Mouse (Mus musculus): Measurements from ENCODE around the gene Gtf2h5.

Gtf2h5 gene

DNA sequence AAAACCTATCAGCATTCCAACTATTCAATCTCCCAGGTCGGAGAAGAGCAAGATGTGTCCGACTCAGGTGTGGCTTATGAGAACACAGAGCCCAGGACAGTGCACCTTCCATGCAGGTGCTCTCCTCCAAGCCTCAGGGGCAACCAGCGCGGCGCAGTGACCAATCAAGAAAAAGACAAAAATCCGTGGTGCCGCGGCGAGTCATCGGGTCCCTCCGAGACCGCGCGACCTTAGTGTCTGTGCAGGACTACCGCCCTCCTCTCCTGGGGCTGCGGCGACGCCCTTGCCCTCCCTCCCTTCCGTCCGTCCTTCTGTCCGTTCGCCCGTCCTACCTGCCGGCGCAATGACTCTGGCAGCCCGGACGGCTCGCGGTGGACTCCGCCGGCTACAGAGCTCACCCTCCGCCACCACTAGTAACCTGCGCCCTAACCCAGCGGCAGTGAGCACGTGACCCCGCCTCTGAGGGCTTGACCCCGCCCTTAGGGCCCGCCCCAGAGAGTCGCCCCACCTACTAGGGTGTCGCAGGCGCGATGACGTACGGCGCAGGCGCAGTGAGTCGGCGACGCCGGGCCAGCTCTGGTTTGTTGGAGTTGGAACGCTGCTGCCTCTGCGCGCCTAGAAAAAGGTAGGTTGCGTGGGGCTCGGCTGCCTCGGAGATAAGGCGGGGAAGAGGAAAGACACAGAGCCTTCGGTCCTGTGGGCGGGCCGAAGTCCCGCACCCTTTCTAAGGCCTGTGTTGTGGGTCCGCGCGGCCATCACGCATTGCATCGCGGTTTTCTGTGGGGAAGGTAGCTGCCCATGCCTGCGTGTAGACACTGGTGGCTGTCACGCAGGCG, at the start of gene Gtf2h5, which contains the start of gene Serac1:
Gene Gtf2h5, plus strand, starts transcription at position 500 of the 836 bp plus-strand sequence.
Gene Serac1, minus strand, starts transcription at position 455 of the 836 bp plus-strand sequence.
- peak; percentile 99 for DNase-seq

- no peak for DNase-seq
Observed at GRCm38 (mm10) chr17:6035661-6036060, 43.9 kb upstream of the Gtf2h5 start.

GRCm38 (mm10) chr17:6036458-6036857, 43.1 kb upstream of the Gtf2h5 start:
- DNase-seq: no peak

DNA sequence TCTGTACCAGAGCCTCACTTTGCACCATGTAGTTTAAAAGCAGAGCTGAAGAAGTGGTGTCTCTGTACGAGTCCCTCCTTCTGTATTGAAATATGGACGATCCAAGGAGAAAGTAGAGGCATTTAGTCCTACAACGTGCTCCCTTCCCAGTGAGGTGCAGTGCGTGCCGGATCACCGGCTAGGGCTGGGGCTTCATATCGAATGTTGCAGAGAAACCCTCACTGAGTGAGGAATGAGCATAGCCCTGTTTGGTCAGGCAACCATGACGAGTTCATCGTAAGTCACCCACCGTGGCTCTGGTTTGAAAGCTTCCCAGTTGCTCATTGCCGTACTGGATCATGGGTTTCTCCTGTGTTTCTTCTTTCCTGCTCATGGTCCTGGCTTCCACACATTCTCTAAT, 42.7 kb upstream of the Gtf2h5 start:
- no peak for DNase-seq

DNA sequence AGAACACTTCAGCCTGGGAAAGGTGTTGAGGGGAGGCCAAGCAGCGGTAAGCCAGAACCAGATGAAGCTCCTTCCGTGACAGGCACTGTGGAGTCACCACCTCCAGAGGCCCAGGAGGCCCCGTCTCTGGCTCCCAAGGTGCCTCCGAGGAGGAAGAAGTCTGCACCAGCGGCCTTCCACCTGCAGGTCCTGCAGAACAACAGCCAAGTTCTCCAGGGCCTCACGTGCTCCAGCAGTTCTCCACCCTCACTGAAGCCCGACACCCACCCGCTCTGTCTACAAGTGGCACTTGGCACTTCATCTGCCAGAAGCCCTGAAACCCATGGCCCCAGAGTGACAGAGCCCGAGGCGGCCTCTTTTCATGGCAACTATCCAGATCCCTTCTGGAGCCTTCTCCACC, 42.1 kb upstream of the Gtf2h5 start:
- DNase-seq: no peak

- no peak for DNase-seq
Observed at GRCm38 (mm10) chr17:6052801-6053200, 26.8 kb upstream of the Gtf2h5 start.

- peak; percentile 70 for DNase-seq
Observed at GRCm38 (mm10) chr17:6054934-6055355, 24.6 kb upstream of the Gtf2h5 start.

DNA sequence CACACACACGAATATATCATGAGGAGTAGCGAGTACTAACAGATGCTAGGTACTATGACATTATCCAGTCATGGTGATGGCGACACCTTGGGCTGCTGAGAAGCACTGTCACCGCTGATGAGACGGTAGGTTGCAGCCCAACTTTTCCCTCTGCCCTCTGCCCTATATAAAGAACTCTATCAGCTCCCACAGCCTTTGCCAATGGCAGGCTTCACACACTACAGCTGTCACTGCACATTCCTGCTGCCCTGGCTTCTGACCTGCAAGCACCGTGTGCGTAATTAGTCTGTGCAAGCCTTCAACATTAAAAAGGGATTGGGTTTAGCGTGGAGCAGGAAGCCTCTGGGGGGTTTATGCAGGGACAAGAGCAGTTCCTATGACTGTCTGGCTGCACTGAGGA, 16.8 kb upstream of the Gtf2h5 start:
- DNase-seq: no peak

- DNase-seq: no peak
Observed at GRCm38 (mm10) chr17:6063532-6063931, 16.1 kb upstream of the Gtf2h5 start.

- DNase-seq: no peak
Observed at GRCm38 (mm10) chr17:6066021-6066420, 13.6 kb upstream of the Gtf2h5 start.

DNA sequence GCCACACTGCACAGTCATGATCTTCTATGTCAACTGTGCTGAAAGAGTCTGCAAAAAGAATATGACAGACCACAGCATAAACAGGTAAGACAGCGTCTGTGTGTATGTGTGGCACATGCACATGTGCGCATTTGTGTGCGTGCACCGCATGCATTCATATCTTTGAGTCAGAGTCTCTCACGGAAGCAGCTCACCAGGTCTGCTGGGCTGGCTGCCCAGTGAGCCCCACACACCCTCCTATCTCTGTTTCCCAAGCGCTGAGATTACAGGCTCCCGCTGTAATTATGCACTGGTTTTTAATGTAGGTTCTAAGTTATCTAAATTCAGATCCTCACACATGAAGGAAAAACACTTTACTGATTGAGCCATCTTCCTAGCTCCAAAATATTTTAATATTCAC, 12.0 kb upstream of the Gtf2h5 start:
- no peak for DNase-seq

DNA sequence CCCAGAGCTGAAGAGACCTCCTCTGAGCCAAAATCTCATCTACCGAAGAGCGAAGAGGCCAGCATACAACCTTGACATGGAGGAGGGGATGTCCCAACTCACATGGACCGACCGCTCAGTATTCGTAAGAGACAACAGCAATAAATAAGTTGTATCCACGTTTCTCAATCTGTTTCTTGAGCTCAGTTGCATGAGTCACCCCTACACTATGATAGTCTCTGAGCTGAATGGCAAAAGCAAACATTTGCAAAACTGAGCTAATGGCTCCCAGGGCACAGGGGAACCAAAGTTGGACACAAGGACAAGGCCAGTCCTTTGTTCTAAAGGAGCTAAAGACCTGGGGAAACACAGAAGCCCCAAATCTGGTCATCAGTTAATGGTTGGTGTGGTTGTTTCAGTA, 9.7 kb upstream of the Gtf2h5 start:
- no peak for DNase-seq

DNA sequence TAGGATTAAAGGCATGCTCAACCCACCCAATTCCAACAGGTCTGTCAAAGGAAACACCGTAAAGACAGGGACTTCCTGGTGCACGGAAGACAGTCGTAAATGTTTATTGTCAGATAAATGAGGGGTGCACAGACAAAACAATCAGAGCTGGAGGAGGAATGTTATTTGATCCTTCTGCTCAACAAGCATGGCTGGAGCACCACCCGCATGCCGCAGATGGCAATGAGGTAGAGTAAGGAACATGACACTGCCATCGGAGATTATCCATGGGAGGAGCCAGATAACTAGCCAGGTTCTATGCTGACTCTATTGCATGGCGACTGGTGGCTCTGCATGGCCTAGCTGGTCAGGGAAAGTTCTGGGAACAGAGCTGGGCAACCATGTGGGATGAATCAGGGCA, 6.2 kb upstream of the Gtf2h5 start:
- no peak for DNase-seq

GRCm38 (mm10) chr17:6083323-6083890, 3.8 kb downstream of the Gtf2h5 start:
- no peak for DNase-seq

GRCm38 (mm10) chr17:6091604-6092003, 12.0 kb downstream of the Gtf2h5 start:
- no peak for DNase-seq

DNA sequence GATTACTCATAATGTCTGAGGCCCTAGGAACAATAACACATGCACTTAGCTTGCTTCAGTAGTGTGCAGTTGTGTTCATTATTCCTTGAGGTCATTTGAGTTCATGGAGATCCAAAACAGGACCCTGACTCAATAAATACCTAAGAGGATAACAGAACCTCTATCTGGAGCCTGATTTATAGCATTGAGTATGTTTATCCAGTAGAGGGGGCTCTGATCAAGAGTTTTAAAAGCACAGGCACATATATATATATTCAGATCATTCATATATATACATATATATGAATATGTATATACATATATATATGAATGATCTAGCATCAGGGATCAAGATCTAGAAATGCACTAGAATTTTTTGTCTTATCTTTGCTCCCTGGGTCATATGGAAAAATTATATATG, 16.0 kb downstream of the Gtf2h5 start:
- no peak for DNase-seq

DNA sequence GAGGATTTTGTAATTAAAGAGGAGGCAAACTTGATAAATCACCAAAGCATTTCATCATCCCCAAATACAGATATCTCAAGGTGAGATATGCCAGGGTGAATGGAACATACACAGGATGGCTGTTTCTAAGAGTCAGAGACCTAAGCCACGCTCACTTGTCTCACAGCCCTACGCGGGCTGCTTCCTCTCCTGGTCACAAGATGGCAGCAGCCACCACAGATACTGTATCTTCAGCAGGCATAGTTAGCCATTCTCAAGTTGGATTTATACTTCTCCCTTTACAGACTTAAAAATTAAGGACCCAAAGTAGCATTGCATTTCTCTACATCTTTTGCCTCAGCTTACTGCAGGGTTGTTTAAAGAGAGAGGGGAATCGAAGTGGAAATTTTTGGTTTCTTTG, 18.3 kb downstream of the Gtf2h5 start:
- DNase-seq: peak; percentile 63

GRCm38 (mm10) chr17:6102287-6102686, 22.7 kb downstream of the Gtf2h5 start:
- no peak for DNase-seq

DNA sequence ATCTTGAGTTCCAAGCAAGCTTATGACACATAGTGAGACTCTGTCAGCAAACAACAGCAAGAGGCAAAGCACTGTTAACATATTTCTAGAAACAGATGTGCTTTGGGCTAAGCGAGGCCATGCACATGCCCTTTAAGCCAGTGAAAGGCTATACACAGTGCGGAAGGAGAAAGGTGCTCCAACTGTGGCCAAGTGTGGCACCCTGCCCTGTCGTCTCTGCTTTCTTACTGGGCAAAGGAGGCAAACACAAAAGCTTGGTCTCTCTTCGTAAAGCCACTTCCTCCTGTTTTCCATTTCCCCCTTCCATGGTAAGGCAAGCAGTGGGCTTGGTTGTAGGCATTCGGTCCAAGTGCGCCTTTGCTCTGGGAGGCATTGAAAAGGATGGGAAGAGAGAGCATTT, 24.0 kb downstream of the Gtf2h5 start:
- no peak for DNase-seq

- peak; percentile 87 for DNase-seq
Observed at GRCm38 (mm10) chr17:6106361-6107014, 26.9 kb downstream of the Gtf2h5 start, which contains the start of gene Tulp4. Gene Tulp4 (plus strand): TSS chr17:6106437.

GRCm38 (mm10) chr17:6107015-6107601, 27.5 kb downstream of the Gtf2h5 start:
- DNase-seq: peak; percentile 38

DNA sequence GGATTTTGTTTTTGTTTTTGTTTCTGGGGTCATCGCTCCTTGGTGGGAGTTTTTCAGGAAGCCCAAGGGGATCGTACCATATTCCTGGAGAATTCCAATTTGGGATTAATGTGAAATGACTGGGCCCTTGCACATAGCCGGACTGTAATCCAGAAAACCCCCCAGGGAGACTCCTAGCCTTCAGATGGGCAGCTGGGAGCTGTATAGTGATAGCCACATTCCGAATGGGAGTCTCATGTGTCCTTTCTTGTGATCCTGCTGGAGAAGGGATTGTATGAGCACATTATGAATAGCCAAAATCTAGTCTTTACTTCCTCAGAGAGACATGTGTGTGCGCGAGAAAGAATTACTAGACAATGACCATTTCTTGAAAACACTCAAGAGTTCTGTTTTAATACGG, 28.6 kb downstream of the Gtf2h5 start:
- no peak for DNase-seq

DNA sequence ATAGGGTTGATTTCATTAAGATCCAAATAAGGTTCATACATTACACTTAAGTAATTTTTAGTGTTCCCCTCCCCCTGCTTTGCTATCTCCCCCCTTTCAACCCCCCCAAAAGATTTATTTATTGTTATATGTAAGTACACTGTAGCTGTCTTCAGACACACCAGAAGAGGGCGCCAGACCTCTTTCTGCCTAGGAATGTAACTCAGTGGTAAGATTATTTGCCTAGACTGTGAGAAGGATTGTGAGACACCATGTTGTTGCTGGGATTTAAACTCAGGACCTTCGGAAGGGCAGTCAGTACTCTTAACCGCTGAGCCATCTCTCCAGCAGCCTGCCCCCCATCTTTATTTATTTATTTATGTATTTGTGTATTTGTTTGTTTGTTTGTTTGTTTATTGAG, 31.4 kb downstream of the Gtf2h5 start:
- no peak for DNase-seq

GRCm38 (mm10) chr17:6113653-6114052, 34.1 kb downstream of the Gtf2h5 start:
- no peak for DNase-seq

All from thymus, postnatal 25 days (tissue).